Mouse (Mus musculus) C2C12 (cell line): ENCODE data around the gene Sv2a. TPM values are rescaled to one million over a fixed set of nuclear protein-coding genes. Genes with fewer than 3 reads are reported as not detected.

Experiments used
- H3K27me3 ChIP-seq: one replicate; pipeline ENCODE4 v1.6.1; 2011; ENCODE audit not compliant: control insufficient read depth, insufficient read depth, insufficient read length
- H3K36me3 ChIP-seq: one replicate; pipeline ENCODE4 v1.6.1; 2011; ENCODE audit not compliant: control insufficient read depth, insufficient read depth
- H3K4me3 ChIP-seq: one replicate; pipeline ENCODE4 v1.5.1; 2011; ENCODE audit warnings: mild to moderate bottlenecking, control low read depth; ENCODE audit not compliant: poor library complexity, insufficient read depth, severe bottlenecking
- H3K79me2 ChIP-seq: one replicate; pipeline ENCODE4 v1.6.1; 2011; ENCODE audit not compliant: control insufficient read depth, insufficient read depth
- H3K79me3 ChIP-seq: one replicate; pipeline ENCODE4 v1.6.1; 2011; ENCODE audit warnings: low read depth, control low read depth
- H3ac ChIP-seq: one replicate; pipeline ENCODE3; 2011; ENCODE audit warnings: low read depth; ENCODE audit not compliant: control insufficient read depth, insufficient read length
- CEBPB ChIP-seq: IDR thresholded peaks from one replicate; pipeline ENCODE4 v1.6.1; 2011; ENCODE audit warnings: low read depth, mild to moderate bottlenecking, control low read depth, moderate library complexity
- CTCF ChIP-seq: IDR thresholded peaks from one replicate; pipeline ENCODE4 v1.5.1; 2011; ENCODE audit not compliant: control insufficient read depth, insufficient read depth, insufficient read length
- FOSL1 ChIP-seq: IDR thresholded peaks from one replicate; pipeline ENCODE4 v1.8.0; 2011; ENCODE audit warnings: mild to moderate bottlenecking, low read length; ENCODE audit not compliant: poor library complexity, insufficient read depth, severe bottlenecking
- MAX ChIP-seq: IDR thresholded peaks from one replicate; pipeline ENCODE4 v1.6.1; 2011; ENCODE audit warnings: mild to moderate bottlenecking, control low read depth
- MYOD1 ChIP-seq: IDR thresholded peaks from one replicate; pipeline ENCODE4 v1.6.1; 2011; ENCODE audit warnings: low read depth; ENCODE audit not compliant: control insufficient read depth, insufficient read length
- MYOG ChIP-seq: IDR thresholded peaks from one replicate; pipeline ENCODE4 v1.6.1; 2011; ENCODE audit not compliant: control insufficient read depth, insufficient read length; ENCODE audit errors: extremely low read depth
- USF1 ChIP-seq: IDR thresholded peaks from one replicate; pipeline ENCODE4 v1.6.1; 2011; ENCODE audit warnings: low read depth, mild to moderate bottlenecking, control low read depth, moderate library complexity
- polyA plus RNA-seq: library from polyadenylated mRNA; unstranded; fragments of >200 nt; fragmentation: generic; extraction: Trizol; gene quantifications from one replicate; pipeline ENCODE4 v1.2.1, GENCODE M21; 2012; ENCODE audit warnings: missing spikeins

Gene Sv2a
- polyA plus RNA-seq, 1 experiment, result 0.33 TPM

DNA sequence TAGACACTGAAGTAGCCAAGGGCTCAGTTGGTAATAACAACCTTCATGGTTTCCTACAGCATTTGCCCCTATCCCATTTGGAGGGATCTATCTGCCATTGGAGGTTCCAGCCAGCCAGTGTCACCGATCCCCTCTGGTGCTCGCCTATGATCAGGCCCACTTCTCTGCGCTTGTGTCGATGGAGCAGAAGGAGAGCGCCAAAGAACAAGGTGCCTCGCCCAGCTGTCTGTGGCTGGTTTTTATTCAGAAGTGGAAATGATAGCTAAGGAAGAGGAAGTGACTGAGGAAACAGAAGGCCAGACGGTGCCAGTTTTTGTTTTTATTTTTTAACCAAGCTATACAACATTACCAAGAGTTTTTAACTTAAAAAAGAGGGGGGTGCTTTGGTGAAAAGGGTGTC is 29.1 kb upstream of the Sv2a start:
- Histone ChIP-seq H3K4me3 (no peak overlapping the region), H3K36me3 (peaks cover 63% of the 10 kb centered on the region)

DNA sequence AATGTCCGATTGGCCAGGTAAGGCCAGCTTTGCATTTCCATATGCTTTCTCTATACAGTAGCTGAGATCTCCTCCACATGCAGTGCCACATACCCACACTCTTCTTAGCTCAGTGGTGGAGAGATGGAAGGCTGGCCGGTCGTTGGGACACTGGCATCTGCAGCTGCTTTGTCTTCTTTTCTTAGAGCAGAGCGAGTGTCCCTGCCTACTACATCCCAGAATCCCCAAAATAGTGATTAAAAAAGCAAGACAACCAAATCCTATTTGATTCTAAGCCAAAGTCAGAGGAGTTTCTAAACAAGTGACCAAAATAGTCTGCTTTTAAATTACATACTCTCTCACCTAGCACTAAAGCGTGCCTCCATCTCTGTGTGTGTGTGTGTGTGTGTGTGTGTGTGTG is 28.3 kb upstream of the Sv2a start:
- peaks cover 69% of the 10 kb centered on the region for H3K36me3 ChIP-seq

More for the DNA sequence above, 29.1 kb upstream of the Sv2a start:
- no peaks in the 10 kb centered on the region for H3K79me2 ChIP-seq
- H3ac ChIP-seq, result no peak overlapping the region
- TF ChIP-seq MAX (no peak), MYOD1 (no peak), MYOG (no peak), FOSL1 (no peak)
- H3K27me3 ChIP-seq, result no peaks in the 10 kb centered on the region
- H3K79me3 ChIP-seq, result no peaks in the 10 kb centered on the region

DNA sequence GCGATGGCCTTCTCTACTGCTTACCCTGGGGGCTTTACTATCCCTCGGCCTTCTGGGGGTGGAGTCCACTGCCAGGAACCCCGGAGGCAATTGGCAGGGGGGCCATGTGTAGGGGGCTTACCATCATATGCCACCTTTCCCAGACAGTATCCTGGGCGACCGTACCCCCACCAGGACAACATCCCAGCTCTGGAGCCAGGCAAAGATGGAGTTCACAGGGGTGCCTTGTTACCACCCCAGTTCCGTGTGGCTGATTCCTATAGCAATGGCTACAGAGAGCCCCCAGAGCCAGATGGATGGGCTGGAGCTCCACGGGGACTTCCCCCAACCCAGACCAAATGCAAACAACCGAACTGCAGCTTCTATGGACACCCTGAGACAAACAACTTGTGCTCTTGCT is 25.4 kb upstream of the Sv2a start:
- Histone ChIP-seq H3K79me3 (no peaks in the 10 kb centered on the region), H3K36me3 (peaks cover 59% of the 10 kb centered on the region), H3K4me3 (no peak overlapping the region), H3ac (no peak overlapping the region), H3K79me2 (no peaks in the 10 kb centered on the region), H3K27me3 (no peaks in the 10 kb centered on the region)
- no peak for TF ChIP-seq CEBPB
- TF ChIP-seq MYOD1, result no peak
- no peak for TF ChIP-seq CTCF
- TF ChIP-seq MAX, result no peak
- no peak for TF ChIP-seq USF1
- no peak for TF ChIP-seq MYOG

More for the DNA sequence above, 28.3 kb upstream of the Sv2a start:
- no peak overlapping the region for H3K4me3 ChIP-seq
- no peak for TF ChIP-seq CTCF
- no peak for TF ChIP-seq CEBPB
- TF ChIP-seq MYOG, result no peak
- no peak for TF ChIP-seq MYOD1
- no peak for TF ChIP-seq FOSL1
- no peaks in the 10 kb centered on the region for H3K79me3 ChIP-seq
- no peaks in the 10 kb centered on the region for H3K27me3 ChIP-seq
- H3K79me2 ChIP-seq, result no peaks in the 10 kb centered on the region
- no peak overlapping the region for H3ac ChIP-seq

GRCm38 (mm10) chr3:96159820-96160219 is 21.1 kb upstream of the Sv2a start:
- Histone ChIP-seq H3K79me3 (no peaks in the 10 kb centered on the region), H3K79me2 (no peaks in the 10 kb centered on the region), H3ac (peak overlapping the region; percentile 54), H3K4me3 (no peak overlapping the region), H3K36me3 (peaks cover 19% of the 10 kb centered on the region), H3K27me3 (no peaks in the 10 kb centered on the region)
- no peak for TF ChIP-seq FOSL1
- TF ChIP-seq MYOG, result no peak
- no peak for TF ChIP-seq MYOD1
- TF ChIP-seq MAX, result no peak
- TF ChIP-seq CEBPB, result no peak
- no peak for TF ChIP-seq CTCF
- no peak for TF ChIP-seq USF1

GRCm38 (mm10) chr3:96160222-96160802 is 20.6 kb upstream of the Sv2a start:
- TF ChIP-seq USF1 (no peak), MYOD1 (no peak), CEBPB (no peak), MAX (no peak), CTCF (no peak), FOSL1 (peak; percentile 80), MYOG (no peak)
- peak overlapping the region; percentile 11 for H3K4me3 ChIP-seq
- H3K79me2 ChIP-seq, result no peaks in the 10 kb centered on the region

More at GRCm38 (mm10) chr3:96160222-96160802, 20.6 kb upstream of the Sv2a start:
- Histone ChIP-seq H3K27me3 (no peaks in the 10 kb centered on the region), H3ac (peak overlapping the region; percentile 55), H3K36me3 (peaks cover 14% of the 10 kb centered on the region), H3K79me3 (no peaks in the 10 kb centered on the region)
